7 mouse cellular contexts compared by ENCODE assay signal in genomic region chr15:85859490-85860031, GRCm38 (mm10). TPM values are rescaled to one million over a fixed set of nuclear protein-coding genes. Genes with fewer than 3 reads are reported as not detected.
DNase-seq lines count a peak whose midpoint lies in the region; ATAC-seq lines count a peak whose summit lies in the region.

Gene Gtse1 (plus strand): TSS chr15:85859745.

- WGBS in intestine, embryonic 15.5 days: under 1% methylated on average over 42 of the region's 42 CpGs
- WGBS in midbrain, embryonic 10.5 days: under 1% methylated on average over 42 of the region's 42 CpGs

- peaks cover 21% of the 10 kb centered on the region; the same call in 1 of the 2 replicates for H3K36me3 ChIP-seq in intestine, embryonic 15.5 days
- H3K36me3 ChIP-seq in midbrain, embryonic 10.5 days: peaks cover 33% of the 10 kb centered on the region

- peak within 1 kb of the TSS; percentile 40 for H3K27ac ChIP-seq in intestine, embryonic 15.5 days
- peak within 1 kb of the TSS; percentile 94 for H3K27ac ChIP-seq in midbrain, embryonic 10.5 days (replicated peaks)

- peak; percentile 95 for DNase-seq in adrenal gland, adult 2 months
- DNase-seq in embryo, embryonic 11.5 days (ENCODE audit: low read depth, low spot score): peak; percentile 88
- peak; percentile 87 to 91 for DNase-seq in gastrocnemius, postnatal 36 days
- DNase-seq in left cerebral cortex, postnatal 25 days (ENCODE audit: low spot score in 2 of 2): peak; percentile 95 to 99
- peak; percentile 95 for DNase-seq in midbrain, embryonic 10.5 days (ENCODE audit: low spot score)
- peak; percentile 86 for DNase-seq in right cerebral cortex, postnatal 4 days

- peak; percentile 99 for ATAC-seq in intestine, embryonic 15.5 days

- H3K9me3 ChIP-seq in intestine, embryonic 15.5 days: no peaks in the 10 kb centered on the region
- H3K9me3 ChIP-seq in midbrain, embryonic 10.5 days (replicated peaks): no peaks in the 10 kb centered on the region

- H3K27me3 ChIP-seq in intestine, embryonic 15.5 days (replicated peaks): no peaks in the 10 kb centered on the region
- no peaks in the 10 kb centered on the region for H3K27me3 ChIP-seq in midbrain, embryonic 10.5 days (ENCODE audit: low read depth, poor library complexity, severe bottlenecking)

- intact Hi-C loops in gastrocnemius, postnatal 36 days (cut with DNase I): no loop called here
- intact Hi-C loops in left cerebral cortex, postnatal 25 days (cut with DNase I): loop anchor here (1.0 kb wide), 1 partner anchor 20 kb away; the partner anchor contains the start of gene Trmu

- peaks cover 13% of the 10 kb centered on the region for H3K4me1 ChIP-seq in intestine, embryonic 15.5 days (replicated peaks)
- H3K4me1 ChIP-seq in midbrain, embryonic 10.5 days: peaks cover 27% of the 10 kb centered on the region

- H3K9ac ChIP-seq in intestine, embryonic 15.5 days: peak within 1 kb of the TSS; percentile 77

- H3K4me3 ChIP-seq in intestine, embryonic 15.5 days (replicated peaks): peak within 1 kb of the TSS; percentile 86
- H3K4me3 ChIP-seq in midbrain, embryonic 10.5 days: peak within 1 kb of the TSS; percentile 93

- peak within 1 kb of the TSS; percentile 83 for H3K4me2 ChIP-seq in intestine, embryonic 15.5 days (replicated peaks)

RNA-seq across cellular contexts. Expression of gene Gtse1, which starts in this region (rescaled TPM):
- total RNA-seq in adrenal gland, adult 2 months (2021): 1 to 10 TPM in 1 of 2 experiments, under 1 TPM in 1; 0.66 to 1.1 TPM
- 2.0 and 2.9 TPM in 2 replicates for polyA plus RNA-seq in adrenal gland, adult 2 months (2012; rRNA removed)
- total RNA-seq in gastrocnemius, postnatal 36 days (2021): under 1 TPM; 0.27 to 0.28 TPM
- polyA plus RNA-seq in intestine, embryonic 15.5 days (2015; fragmentation: Nextera tagmentation; extraction: Ambion mirVana): 22.8 and 23.5 TPM in 2 replicates
- total RNA-seq in left cerebral cortex, postnatal 25 days (2021): under 1 TPM; 0.50 to 0.82 TPM
- polyA plus RNA-seq in midbrain, embryonic 10.5 days (2016; fragmentation: Nextera tagmentation; extraction: Ambion mirVana): 53.5 and 61.1 TPM in 2 replicates

Comparison
In these comparisons a context has a peak if more than half of its experiments do, and no peak if none do; other contexts are left out.
1. Peak in every context shown above with its lines: DNase-seq, ATAC-seq, H3K4me3 ChIP-seq and H3K27ac ChIP-seq.
2. Peak in DNase-seq in gastrocnemius, postnatal 36 days; RNA of the gene not detected or under 1 TPM.
3. Peak in DNase-seq in left cerebral cortex, postnatal 25 days; RNA of the gene not detected or under 1 TPM.